Mouse (Mus musculus) lung, adult 18-20 months (tissue): ENCODE measurements around the gene Cd40.

ENCODE experiments used
- DNase-seq, 2 experiments: peaks; one replicate each; pipeline ENCODE4 v3.0.0; 2022; ENCODE audit warnings: mixed read lengths in 2 of 2

The Cd40 gene

DNA sequence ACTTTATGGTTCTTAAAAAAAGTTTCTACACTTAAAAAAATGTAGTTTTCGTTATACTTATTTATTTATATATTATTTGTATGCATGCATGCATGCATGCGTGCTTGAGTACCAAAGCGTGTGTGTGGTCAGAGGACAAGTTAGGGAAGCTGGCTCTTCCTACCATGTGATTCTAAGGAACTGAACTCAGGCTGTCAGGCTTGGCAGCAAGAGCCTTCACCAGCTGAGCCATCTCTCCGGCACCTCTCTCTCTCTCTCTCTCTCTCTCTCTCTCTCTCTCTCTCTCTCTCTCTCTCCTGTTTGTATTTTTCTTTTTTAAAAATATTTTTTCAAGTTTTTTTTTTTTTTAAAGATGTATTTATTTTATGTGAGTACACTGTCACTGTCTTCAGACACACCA is 4.5 kb downstream of the Cd40 start:
- DNase-seq, result no peak

DNA sequence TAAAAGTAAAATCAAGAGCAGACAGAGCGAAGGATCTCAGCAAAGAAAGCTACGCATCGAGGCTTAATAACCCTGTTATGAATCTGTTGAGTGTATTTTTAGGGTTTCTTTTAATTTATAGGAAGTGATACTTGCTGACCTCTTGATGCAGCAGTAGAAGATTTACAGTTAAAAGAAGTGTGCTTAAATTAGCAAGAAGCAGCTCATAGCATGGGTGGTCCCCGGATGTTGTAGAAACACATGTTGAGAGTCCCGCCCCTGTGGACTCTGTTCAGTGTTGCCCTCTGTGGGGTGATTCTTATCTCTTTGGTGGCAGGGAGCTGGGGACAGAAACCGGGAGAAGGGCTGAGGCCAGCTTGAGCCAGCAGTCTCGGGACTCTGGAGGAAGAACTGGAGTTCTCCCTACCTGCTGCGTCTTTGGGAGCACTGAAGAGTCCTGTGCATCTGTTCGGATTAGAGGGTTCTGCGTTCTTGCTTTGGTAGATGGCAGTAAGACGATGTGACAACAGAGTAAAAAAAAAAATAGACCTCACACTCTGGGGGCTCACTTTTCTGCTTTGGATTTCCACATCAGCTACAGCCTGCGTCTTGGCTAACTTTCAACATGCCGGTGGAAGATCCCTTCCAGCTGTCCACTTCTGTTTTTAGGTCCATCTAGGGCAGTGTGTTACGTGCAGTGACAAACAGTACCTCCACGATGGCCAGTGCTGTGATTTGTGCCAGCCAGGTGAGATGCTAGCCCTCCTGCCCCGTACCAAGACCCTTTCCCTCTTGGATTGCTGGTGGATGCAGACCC is 6.4 kb downstream of the Cd40 start:
- peak; percentile 14 to 37 for DNase-seq

DNA sequence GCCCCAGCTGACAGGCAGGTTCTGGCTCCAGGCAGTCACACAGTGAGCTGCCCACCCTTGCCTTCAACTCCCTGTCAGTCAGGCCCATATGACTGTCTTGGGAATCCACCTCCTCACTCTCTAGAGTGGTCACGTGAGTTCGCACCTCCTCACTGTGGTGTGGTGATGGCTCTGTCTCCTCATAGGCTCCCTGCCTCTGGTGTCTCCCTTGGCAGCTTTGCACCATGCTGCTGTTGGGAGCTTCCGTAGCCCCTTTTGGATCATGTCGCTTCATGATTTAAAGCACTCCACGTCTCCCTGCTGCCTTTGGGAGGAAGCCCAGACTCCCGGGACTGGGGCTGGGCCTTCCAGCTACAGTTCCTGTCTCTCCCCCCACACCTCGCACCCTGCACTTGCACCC is 9.1 kb downstream of the Cd40 start:
- DNase-seq, result no peak

DNA sequence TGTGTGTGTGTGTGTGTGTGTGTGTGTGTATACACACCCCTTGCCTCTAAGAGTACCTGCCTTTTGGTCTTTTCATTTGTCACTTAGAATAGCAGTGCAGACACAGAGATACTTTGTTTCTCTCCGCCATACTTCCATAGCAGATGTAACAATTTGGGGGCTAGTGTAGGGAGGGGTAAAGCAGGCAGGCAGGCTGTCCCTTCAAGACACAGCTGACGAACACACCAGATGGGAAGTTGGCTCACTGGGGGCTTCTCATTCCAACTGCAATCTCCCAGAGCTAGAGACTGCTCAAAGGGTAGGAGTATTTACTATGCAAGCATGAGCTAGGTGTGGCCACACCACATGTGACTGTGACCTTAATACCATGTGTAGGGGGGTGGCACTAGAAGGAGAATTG is 13.4 kb downstream of the Cd40 start:
- DNase-seq, result no peak

DNA sequence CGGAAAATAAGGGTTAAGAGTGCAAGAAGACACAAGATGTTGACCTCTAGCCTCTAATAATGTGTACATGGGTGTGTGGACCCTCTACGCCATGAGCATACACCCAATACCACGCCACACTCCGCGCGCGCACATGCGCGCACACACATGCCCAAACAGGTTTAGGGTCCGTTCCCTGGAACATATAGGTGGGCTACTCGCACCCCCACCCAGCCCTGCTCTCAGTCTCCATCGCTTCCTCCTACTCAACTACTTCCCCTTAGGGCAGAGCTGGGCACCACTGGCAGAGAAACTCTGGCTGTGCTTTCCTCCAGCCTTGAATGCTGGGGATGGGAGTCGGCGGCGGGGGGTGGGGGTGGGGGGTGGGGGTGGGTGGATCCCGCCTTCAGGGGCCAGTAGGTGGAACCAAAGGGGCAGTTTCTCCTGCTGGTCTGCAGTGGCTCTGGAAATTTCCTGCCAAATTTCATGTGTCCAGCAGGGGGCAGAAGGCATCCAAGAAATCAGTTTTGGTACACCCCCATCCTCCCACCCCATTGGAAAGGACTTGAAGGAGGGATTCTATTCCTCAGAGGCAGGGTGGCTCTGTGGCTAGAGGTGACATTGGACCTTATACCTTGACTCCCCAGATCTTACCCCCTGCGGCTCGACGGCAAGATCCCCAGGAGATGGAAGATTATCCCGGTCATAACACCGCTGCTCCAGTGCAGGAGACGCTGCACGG is 14.8 kb downstream of the Cd40 start:
- DNase-seq, result peak; percentile 51 to 55

DNA sequence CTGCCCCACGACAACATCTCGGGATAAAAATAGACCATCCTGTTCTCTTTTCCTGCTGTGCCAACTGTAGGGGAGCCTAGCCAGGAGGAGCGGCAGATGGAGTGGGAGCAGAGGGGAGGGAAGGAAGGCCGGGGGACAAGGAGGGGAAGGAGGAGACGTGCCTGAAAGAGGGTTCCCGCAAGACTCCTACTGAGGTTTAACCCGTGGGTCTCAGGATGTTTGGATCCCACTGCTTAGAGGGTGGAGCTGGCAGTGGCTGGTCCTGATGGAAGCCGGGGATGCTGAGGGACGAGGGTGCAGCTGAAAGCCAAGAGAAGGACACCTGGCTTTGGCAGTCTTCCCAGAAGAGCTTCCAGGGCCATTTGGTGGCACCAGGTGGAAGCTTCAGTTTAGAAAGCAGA is 18.0 kb downstream of the Cd40 start:
- DNase-seq, result no peak

DNA sequence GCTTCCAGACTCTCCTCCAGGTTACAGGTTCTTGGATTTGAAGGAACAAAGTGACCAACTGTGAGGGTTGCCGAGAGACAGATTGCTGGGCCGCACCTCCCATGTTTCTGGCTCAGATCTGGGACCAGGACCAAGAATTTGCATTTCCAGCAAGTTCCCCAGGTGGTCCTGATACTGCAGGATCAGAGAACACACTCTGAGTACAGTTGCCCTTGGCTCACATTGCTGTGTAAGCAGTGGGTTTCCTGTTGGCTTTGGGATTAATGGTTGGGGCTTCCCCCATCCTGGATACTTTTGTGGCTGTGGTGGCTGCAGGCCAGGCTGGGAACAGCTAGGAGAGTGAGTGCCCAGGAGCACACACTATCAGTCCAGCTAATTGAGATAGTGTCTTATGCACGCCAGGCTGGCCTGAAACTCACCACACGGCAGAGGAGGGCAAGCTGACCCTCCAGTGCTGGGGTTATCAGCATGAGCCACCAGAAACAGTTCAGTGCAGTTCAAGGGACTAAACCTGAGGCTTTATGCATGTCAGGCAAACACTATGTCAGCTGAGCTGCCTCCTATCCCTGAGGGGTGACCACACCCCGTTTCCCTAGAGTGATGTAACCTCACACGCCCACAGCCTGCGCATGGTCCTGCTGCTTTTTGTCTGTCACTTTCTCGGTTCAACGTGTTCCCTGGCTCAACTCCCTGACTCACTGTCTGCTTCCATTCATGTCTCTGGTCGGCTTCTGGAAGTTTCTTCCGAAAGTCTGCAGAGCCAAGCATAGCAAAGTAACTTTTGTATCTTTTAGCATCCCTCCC is 18.9 kb downstream of the Cd40 start:
- DNase-seq, result peak; percentile 43 to 47

DNA sequence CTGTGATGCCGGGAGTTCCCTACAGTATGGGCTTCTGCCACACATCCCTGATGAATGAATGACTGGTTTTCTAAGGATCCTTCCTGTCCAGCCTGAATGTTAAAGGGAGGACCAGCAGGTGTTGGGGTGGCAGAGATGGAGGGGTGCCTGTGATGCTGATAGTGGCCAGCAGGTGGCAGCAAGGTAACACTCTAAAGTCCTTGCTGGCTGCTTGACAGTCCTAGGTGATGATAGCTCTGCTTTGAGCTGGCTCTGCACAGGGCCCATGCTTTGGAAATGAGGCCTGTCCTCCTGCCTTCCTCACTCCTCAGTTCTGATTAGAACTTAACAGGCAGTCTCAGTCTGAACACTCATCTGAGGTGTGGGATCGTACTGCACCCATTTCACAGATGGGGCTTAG is 19.5 kb downstream of the Cd40 start:
- peak; percentile 65 to 72 for DNase-seq

DNA sequence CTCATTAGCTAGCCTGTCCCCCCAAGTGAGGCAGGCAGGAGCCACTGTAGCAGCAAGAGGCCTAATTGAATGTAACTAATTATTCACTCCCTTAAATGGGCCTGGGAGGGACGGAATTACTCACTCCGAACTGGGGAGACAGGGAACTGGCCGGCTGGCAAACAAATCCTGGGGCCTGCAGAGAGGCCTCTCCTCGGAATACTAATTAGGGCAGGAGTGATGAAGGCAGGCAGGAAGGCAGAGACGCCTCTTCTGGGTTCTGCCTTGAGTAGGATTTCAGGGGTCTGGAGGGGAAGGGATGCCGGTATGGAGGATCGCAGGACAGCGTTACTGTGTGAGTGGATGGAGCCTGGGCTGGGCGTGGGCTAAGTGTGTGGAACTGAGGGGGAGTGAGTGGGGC is 21.6 kb downstream of the Cd40 start:
- DNase-seq, result no peak

DNA sequence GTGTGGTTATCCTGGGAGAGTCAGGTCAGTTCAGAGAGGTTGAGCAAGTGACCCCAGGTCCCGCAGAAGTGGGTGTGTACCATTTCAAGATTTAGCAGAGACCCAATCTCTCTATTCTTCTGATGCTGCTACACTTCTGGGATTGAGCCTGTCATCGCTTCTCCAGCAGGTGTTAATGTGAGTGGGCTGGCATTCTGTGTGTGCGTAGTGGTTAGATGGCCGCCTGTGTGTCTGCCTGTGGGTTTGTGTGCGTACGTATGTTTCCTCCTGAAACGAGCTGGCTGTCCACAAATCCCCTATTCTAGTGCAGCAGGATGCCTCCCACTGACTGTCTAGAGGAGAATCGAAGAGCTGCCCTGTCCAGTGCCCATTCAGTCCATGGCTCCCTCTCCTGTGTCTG is 22.6 kb downstream of the Cd40 start:
- DNase-seq, result no peak

DNA sequence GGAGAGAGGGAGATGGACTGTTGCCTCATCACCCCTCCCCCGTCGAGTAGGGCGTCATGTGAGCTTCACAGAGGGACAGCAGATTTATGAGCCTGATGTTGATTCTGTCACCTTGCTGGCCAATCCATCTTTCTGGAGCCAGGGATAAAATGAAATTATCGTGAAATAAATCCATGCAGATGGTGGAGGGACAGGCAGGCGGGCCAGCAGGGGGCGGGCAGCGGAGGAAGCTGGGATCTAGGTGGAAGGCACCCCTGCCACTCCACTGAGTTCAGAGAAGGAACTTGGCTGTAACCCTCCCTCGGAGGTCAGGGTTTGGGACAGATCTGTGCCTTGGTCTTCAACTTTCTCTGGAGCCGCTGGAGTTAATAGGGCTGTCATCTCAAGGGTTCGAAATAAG is 23.2 kb downstream of the Cd40 start:
- no peak for DNase-seq

DNA sequence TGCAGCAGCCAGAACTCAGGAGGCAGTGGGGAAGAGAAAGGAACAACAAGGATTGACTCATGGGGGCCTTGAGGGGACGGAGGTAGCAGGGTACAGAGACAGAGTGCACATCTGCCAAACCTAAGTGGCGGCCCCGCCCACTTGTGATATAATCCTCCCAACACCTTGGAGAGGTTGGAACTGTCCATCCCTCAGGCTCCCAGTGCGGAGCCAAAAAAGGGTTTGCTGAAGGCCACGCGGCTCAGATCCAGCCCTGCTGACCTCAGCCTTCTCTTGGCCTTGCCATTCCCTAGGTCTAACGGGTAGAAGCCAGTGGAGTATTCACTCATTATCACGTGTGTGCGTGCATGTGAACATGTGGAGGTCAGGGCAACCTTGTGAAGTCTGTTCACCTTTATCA is 25.2 kb downstream of the Cd40 start:
- no peak for DNase-seq

DNA sequence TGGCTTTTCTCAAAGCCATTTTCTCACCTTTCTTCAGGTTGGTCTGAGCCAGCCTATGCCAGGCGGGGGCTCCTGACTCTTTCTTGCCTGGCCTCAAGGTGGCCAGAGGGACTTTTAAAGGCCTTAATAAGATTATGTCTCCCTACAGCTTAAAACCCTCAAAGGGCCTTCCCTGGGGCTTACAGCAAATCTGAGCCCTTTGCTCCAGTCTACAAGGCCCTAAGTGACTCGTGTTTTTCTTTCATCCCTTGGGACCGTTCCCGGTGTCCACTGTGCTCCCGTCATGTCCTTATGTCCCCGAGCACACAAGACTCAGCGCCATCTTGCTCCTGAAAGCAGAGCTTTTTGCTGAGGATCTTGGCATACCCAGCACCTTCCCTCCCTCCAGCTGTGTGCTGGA is 25.8 kb downstream of the Cd40 start:
- no peak for DNase-seq

DNA sequence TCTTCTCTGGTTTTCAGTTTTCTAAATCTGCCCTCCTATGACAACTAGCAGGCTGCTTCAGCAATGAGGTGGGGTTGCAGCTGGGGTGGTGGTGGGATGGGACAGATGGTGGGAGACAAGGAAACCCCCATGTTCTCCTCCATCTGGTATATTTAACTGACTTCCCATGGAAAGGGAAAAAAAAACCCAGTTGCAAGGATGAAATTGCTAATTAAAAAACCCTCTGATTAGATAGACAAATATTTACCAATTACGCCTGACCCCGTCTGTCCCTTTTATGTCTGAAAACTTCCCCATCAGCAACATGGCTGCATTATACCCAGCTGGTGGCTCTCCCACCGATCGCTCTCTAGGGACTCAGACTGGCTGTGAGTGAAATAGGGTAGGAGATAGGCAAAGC is 31.2 kb downstream of the Cd40 start:
- DNase-seq, result no peak

DNA sequence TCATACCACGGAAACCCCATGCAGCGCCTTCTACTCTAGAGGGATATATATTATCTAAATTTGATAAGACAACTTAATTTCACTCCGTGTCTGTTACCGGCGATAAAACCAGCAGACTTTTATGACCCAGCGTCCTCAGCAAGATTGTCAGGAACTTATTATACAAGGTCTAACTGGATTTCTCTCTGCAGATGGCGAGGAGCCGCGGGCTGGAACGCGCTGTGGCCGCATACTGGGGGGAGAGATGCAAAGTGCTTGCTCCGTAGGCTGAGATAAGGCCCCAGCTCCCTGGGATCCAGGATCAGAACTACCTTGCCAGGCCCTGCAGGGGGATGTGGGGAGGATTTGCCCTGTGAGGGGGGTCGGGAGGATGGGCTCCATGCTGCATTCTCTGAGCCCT is 34.0 kb downstream of the Cd40 start:
- no peak for DNase-seq

DNA sequence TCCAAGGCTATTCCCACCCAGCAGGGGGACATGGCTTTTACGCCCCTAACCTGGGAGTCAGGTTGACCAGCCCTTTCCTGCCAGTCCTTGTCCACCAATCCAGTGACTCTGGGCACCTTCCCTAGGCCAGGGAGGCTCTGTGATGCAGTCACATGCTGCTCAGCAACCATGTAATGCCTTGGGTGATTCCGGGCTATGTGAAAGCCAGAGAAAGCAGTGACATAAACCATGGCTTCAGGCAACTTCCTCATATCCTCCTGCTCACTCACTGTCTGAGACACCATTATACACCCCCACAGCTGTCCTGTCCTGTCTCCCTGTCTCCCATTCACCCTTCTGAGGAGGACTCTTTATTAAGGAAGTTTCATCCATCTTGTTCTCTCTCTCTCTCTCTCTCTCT is 35.2 kb downstream of the Cd40 start, which contains the start of gene 1700025C18Rik:
Gene 1700025C18Rik (minus strand): TSS at position 101 of the 400 bp plus-strand sequence.
- no peak for DNase-seq

DNA sequence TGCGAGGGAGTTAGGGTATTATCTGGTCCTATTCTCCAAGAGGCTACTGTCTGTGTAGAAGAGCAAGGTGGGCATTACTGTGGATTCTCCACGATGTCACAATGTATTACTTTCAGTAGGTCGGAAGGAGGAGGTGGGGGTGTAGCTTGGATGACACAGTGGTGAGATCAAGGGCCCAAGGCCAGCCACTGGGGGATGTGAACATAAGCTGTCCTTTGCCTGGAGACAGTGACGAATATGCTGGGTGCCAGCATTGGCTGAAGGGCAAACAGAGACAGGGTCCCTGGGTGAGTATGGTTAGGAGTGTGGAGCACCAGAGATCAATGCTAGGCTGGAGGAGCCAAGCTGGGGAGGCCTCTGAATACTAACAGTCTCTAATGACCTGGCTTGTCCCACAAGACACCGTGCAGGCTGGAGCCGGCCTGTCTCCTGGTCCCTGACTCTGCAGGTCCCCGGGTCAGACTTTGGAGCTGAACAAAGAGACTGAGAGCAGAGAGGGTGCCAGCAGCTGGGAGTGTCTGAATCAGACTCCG is 36.1 kb downstream of the Cd40 start:
- no peak for DNase-seq

DNA sequence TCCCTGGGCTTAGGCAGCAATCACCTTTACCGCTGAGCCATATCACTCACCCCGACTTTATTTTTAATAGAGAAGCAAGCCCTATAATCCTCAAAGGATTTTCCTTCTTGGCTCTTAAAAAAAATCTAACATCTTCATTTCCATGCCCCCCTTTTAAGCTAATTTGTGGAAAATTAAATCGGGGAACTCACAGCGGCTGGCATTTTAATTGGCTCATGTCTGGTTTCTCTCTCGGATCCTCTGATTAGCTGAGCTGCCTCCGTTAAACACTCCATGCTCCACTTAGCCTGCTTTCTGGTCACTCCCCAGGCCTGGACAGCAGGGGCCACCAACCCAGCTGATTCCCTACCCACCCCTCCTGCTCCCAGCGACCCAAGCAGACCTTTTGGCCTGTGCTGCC is 37.0 kb downstream of the Cd40 start:
- DNase-seq, result no peak

DNA sequence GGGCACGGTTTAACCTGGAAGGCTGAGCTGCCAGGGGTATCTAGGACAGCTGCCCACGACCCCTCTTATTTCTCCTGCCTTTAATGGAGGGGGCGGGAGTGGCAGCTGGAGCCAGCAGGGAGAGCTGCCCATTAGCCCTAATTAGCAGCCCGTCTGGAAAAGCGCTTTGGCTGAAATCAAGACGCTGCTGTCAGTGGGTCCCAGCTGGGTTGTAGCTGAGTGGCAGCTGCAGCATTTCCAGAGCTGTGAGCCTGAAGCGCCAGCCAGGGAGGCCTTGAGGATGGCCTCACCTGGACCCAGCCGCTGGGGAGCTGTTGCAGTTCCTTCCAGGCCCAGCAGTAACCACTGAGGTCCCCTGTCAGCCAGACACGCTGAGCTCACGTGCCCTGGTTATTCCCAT is 40.9 kb downstream of the Cd40 start:
- no peak for DNase-seq

DNA sequence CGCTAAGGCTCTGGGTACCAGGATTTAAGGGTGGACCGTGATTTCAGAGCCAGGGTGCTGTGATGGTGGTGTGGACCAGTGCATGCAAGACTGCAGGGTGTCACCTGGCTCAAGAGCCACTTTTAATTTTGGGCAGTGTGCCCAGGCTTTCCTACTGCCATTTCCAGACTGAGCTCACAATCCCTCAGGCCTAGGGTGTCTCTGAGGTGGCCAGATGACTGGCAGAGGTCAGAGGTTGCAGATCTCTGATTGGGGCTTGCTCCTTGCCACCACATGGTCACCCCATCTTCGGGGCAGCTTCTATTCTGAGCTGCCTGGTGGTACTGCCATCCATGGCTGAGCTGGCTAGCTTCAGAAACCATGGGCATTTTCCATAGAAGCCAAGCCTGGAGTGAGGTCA is 43.4 kb downstream of the Cd40 start:
- DNase-seq, result no peak

DNA sequence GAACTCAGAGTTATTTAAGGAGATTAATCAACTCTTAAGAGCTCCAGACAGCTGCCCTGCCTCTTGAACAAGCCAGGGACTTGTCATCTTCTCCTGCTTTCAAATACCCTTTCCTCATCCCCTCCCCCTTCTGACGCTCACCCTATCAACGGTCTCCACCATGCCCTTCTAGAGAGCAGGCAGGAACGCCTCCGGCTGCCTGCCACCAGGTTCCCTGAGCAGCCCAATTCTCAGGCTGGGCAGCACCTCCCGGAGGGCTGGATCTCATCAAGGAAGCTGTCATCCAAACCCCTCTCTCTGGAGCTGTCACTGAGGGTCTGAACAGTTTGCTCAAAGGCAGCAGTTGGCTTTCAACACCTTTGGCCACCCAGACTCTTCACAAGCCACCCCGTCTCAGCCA is 45.3 kb downstream of the Cd40 start:
- DNase-seq, result no peak

DNA sequence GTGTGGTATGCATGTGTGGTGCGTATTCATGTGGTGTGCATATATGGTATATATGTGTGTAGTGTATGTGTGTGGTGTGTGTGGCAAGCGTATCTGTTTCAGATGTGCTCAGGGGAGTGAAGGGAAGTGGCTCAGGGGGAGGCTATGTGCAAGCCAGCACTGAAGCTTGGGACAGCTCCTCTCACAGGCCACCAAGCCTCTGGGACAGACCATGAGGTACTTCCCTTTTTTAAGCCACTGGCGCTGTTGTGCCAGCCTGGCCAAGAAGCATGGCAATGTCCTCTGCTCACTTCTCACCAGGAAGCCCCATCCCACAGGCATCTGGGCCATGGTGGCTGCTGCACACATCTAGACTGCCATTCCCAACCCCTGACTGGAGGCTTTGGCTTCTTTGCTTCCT is 47.5 kb downstream of the Cd40 start:
- DNase-seq, result no peak

DNA sequence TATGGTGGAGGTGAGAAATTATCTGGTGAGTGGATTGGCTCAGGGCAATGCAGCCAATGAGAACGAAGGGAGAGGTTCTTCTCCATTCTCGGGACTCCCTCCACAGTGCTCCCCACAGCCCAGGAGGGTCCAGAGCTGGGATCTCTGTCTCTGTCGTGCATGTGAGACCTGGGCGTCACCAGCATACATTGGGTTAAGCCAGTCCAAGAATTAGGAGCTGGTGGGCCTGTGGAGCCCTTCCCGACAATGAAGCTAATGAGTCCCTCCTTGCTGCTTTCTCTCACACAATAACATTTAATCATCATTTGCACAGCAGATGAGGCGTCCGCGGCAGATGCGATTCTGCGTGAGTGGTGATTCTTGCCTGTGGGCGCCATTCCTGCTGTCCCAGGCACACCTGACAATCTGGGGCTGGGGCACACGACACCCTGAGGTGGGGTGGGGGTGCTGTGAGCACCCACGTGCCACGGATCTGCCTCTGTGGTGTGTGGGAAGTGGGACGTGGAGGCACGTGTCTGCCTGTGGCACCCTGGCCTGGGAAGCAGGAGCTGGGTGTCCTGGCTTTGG is 50.2 kb downstream of the Cd40 start:
- DNase-seq, result no peak
